Mouse (Mus musculus) hindbrain, embryonic 13.5 days (tissue): ENCODE results near the gene Ifnz. TPM values are rescaled to one million over a fixed set of nuclear protein-coding genes. Genes with fewer than 3 reads are reported as not detected.
A peak's percentile ranks its signal among the peaks of the same experiment; 100 is the strongest.
"Not testable (repeated sequence)": the region's sequence is repeated elsewhere in the genome, so short reads cannot be mapped to it uniquely, and the experiment has no call there.

Source experiments
- ATAC-seq: fragments of 200-750 bp; cut with Nextera tagmentation; 2 replicates; pipeline ENCODE4 v1.8.0; 2017; ENCODE audit warnings: moderate TSS enrichment; ENCODE audit not compliant: low FRiP score
- H3K27ac ChIP-seq: fragments of 300-500 bp; sonication (generic); 2 replicates; pipeline ENCODE4 v1.5.1; 2015; ENCODE audit warnings: inconsistent platforms, mild to moderate bottlenecking, moderate library complexity
- H3K27me3 ChIP-seq: fragments of 300-500 bp; sonication (generic); 2 replicates; pipeline ENCODE4 v1.6.1; 2015; ENCODE audit warnings: mild to moderate bottlenecking, inconsistent platforms
- H3K36me3 ChIP-seq: fragments of 300-500 bp; sonication (generic); 2 replicates; pipeline ENCODE4 v1.6.1; 2015; ENCODE audit warnings: mild to moderate bottlenecking, inconsistent platforms
- H3K4me1 ChIP-seq: fragments of 300-500 bp; sonication (generic); replicated peaks from 2 replicates; pipeline ENCODE4 v1.6.1; 2015; ENCODE audit warnings: inconsistent platforms
- H3K4me2 ChIP-seq: fragments of 300-500 bp; sonication (generic); 2 replicates; pipeline ENCODE4 v1.6.1; 2015; ENCODE audit warnings: inconsistent platforms, mild to moderate bottlenecking, moderate library complexity
- H3K4me3 ChIP-seq: fragments of 300-500 bp; sonication (generic); 2 replicates; pipeline ENCODE4 v1.5.1; 2015; ENCODE audit warnings: mild to moderate bottlenecking, inconsistent platforms
- H3K9ac ChIP-seq: fragments of 300-500 bp; sonication (generic); 2 replicates; pipeline ENCODE4 v1.6.1; 2015; ENCODE audit warnings: mild to moderate bottlenecking, inconsistent platforms
- H3K9me3 ChIP-seq: fragments of 300-500 bp; sonication (generic); 2 replicates; pipeline ENCODE4 v1.6.1; 2016; ENCODE audit warnings: inconsistent platforms
- WGBS: fragments of 180-500 bp; shearing (Covaris S2); methylation state at CpG from one replicate; pipeline ENCODE4 v1.1.7; 2015; 5-methylcytosine and 5-hydroxymethylcytosine counted together
- polyA plus RNA-seq: library from polyadenylated mRNA; unstranded; fragments of >200 nt; fragmentation: Nextera tagmentation; extraction: Ambion mirVana; gene quantifications from 2 replicates; pipeline ENCODE4 v1.2.1, GENCODE M21; 2015

Gene Ifnz
- polyA plus RNA-seq, result not detected in 2 replicates

DNA sequence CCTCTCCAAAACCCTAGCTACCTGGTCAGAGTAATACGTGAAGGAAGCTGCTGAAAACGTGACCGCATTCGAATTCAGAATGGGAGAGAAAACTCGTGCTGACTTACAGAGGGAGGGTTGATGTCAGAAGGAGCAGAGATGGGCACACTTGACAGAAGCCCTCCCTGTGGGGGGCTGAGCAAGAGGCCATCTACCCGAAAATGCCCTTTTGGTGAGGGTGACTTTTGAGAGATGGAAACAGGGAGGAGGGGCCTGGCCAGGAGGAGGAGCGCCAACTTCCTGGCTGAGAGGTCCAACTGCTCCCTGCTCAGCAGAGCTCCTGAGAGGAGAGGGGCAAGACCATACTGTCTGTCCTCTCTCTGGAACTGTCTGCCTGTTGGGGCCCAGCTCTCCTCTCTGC lies at the start of gene Ifnz:
Gene Ifnz, plus strand, starts transcription at position 301 of the 400 bp plus-strand sequence.
- 16% methylated on average over 5 of the region's 7 CpGs for WGBS
- H3K9me3 ChIP-seq, ATAC-seq, H3K27me3 ChIP-seq, H3K27ac ChIP-seq, H3K9ac ChIP-seq, H3K36me3 ChIP-seq, H3K4me1 ChIP-seq: not testable (repeated sequence)
- Histone ChIP-seq H3K4me2 (peak within 1 kb of the TSS; percentile 39), H3K4me3 (peak within 1 kb of the TSS; percentile 20)

DNA sequence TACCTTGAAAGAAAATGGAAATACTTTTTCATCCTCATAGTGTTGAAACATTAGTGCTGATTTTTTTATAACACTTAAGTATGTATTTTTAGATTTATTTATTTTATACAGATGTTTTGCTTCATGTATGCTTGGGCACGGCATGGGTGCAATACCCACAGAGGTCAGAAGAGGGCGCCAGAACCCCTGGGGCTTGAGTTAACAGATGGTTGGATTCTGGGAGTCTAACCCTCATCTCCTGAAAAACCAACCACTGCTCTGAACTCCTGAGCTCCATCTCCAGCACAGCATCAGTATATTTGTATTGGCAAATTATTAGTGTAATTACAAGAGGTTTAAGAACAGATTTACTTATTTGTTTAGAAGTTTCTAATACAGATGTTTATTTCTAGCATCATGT lies 43.5 kb upstream of the Ifnz start:
- Histone ChIP-seq H3K4me2 (no peak overlapping the region), H3K36me3 (no peaks in the 10 kb centered on the region), H3K27ac (no peak overlapping the region), H3K4me3 (no peak overlapping the region), H3K9me3 (no peaks in the 10 kb centered on the region), H3K9ac (no peak overlapping the region), H3K27me3 (peaks cover 4% of the 10 kb centered on the region; the same call in 1 of the 2 replicates), H3K4me1 (no peaks in the 10 kb centered on the region)
- ATAC-seq, result no peak
- WGBS, result 5% methylated on average over 2 of the region's 2 CpGs

DNA sequence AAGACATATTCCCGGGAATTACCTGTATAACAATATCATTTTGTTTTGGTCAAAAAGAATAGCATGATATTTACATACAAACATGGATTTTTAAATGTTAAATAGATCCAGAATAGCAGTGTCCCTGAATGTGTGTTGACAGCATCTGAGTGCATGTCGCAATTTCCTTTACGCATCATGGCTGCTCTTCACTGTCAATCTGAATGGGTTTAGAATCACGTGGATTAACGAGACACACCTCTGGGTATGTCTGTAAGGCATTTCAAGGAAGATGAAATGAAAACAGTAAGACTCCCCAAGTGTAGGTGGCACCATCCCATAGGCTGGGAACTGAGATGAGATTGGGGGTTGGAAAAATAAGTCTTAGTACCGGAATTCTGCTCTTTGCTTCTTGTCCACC lies 42.9 kb upstream of the Ifnz start:
- no peak for ATAC-seq
- Histone ChIP-seq H3K27me3 (peaks cover 4% of the 10 kb centered on the region; the same call in 1 of the 2 replicates), H3K9ac (no peak overlapping the region), H3K4me3 (no peak overlapping the region), H3K27ac (no peak overlapping the region), H3K9me3 (no peaks in the 10 kb centered on the region), H3K36me3 (no peaks in the 10 kb centered on the region), H3K4me2 (no peak overlapping the region), H3K4me1 (no peaks in the 10 kb centered on the region)
- WGBS, result 90% methylated on average over 6 of the region's 6 CpGs

DNA sequence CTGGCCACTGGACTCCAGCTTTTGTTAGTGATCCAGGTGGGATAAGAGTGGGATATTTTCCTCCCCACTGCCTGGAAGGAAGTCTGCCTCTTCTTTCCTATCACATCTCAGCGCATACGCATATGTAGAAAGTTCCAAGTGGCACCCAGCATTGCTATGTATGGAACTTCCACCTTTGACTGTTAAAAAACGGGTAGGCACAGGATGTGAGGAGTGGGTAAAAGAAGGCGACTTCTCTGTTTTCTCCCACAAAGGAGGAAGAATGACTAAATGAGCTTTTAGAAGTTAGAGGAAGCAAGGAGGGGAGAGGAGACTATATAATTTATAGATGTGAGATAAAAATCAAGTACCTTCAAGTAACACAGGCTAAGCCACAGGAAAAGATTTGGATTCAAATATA lies 40.5 kb upstream of the Ifnz start:
- Histone ChIP-seq H3K36me3 (no peaks in the 10 kb centered on the region), H3K27ac (no peak overlapping the region), H3K9me3 (no peaks in the 10 kb centered on the region), H3K4me3 (no peak overlapping the region), H3K9ac (no peak overlapping the region), H3K4me1 (no peaks in the 10 kb centered on the region), H3K4me2 (no peak overlapping the region), H3K27me3 (no peaks in the 10 kb centered on the region)
- no peak for ATAC-seq
- 96% methylated on average over 4 of the region's 4 CpGs for WGBS

DNA sequence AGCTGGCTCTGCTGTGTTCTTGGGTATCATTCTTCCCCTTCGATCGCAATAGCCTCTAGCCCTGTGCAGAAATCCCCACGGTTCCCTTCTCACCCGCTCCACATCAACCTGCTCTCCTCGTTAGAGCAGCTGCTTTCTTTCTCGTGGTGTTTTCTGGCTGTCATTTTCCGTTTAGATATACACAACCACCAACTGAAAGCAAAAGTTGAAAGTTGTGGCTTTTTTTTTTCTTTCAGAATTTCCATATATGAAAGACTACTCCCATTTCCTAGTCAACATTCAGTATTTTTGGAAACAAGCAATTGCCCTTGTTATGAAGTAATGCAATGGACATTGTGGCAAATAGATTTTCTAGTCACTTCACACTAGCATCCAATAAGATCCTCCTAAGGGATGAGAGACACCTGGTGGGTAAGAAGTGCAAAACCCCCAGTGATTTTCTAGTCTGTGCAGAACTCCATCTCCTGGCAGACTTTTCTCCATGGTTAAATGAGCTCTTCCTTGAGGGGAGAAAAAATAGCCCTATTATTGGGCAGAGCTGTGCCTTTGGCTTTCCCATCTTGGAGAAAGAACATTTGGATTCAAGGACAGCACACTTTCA lies 39.1 kb upstream of the Ifnz start:
- Histone ChIP-seq H3K27ac (no peak overlapping the region), H3K9me3 (no peaks in the 10 kb centered on the region), H3K4me2 (no peak overlapping the region), H3K9ac (no peak overlapping the region), H3K4me3 (no peak overlapping the region), H3K27me3 (no peaks in the 10 kb centered on the region), H3K4me1 (no peaks in the 10 kb centered on the region), H3K36me3 (no peaks in the 10 kb centered on the region)
- no peak for ATAC-seq
- 88% methylated on average over 7 of the region's 7 CpGs for WGBS

DNA sequence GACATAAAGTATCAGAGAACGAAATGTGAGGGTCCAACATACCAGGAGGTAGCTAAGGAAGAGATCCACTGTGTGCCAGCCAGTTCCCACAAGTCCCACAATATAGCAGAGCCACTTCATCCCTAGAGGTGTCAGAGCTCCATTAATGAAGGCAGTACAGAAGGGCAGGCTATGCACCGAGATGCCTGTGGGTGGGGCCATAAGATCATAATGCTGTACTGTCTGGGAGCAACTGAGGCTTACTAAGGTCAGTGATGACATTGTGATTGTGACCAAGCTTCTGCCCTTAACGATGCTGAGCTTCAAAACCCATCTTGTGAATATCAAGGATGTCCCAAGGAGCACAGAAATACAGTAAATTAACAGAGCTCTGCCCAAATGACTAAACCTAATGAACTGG lies 37.7 kb upstream of the Ifnz start:
- no peak overlapping the region for H3K4me3 ChIP-seq
- H3K4me1 ChIP-seq, result no peaks in the 10 kb centered on the region
- no peaks in the 10 kb centered on the region for H3K27me3 ChIP-seq
- H3K36me3 ChIP-seq, result no peaks in the 10 kb centered on the region
- no peak for ATAC-seq
- H3K9me3 ChIP-seq, result no peaks in the 10 kb centered on the region
- 72% methylated on average over 3 of the region's 3 CpGs for WGBS
- no peak overlapping the region for H3K9ac ChIP-seq
- no peak overlapping the region for H3K27ac ChIP-seq
- no peak overlapping the region for H3K4me2 ChIP-seq

DNA sequence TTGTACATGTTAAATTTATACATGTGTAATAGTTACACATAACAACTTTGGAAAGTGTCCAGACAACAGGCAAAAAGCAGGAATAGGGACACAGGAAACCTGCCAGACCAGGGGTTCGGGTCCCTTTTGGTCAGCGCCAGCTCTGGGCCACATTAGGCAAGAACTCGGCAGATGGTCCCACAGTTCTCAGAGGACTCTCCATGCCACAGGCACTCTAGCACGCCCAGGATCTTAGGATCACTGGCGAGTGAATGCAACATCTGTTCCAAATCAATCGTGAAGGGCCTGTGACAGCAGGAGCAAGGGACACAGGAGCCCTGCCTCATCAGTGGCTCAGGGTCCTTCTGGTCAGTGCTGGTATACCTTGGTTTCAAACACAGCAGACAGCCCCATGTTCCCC lies 32.0 kb upstream of the Ifnz start:
- no peaks in the 10 kb centered on the region for H3K9me3 ChIP-seq
- H3K27me3 ChIP-seq, result no peaks in the 10 kb centered on the region

DNA sequence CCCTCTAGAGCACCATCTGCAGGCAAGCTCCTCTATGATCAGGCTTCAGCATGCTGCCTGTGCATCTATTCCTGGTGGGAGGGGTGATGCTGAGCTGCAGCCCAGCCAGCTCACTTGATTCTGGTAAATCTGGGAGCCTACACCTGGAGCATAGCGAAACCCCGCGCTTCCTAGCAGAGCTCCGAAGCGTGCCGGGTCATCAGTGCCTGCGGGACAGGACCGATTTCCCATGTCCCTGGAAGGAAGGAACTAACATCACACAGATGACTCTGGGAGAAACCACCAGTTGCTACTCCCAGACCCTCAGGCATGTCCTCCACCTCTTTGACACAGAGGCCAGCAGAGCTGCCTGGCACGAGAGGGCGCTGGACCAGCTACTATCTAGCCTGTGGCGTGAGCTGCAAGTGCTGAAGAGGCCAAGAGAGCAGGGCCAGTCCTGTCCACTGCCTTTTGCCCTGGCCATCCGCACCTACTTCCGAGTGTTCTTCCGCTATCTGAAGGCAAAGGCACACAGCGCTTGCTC lies 27.1 kb upstream of the Ifnz start, which contains the start of gene Gm13271:
Gene Gm13271, plus strand, starts transcription at position 51 of the 523 bp plus-strand sequence.
- not testable (repeated sequence) for H3K4me3 ChIP-seq, H3K4me2 ChIP-seq, H3K9me3 ChIP-seq, ATAC-seq, H3K27ac ChIP-seq, H3K36me3 ChIP-seq, H3K9ac ChIP-seq, H3K4me1 ChIP-seq, H3K27me3 ChIP-seq
- WGBS, result 79% methylated on average over 15 of the region's 15 CpGs

More for the DNA sequence above, 32.0 kb upstream of the Ifnz start:
- ATAC-seq, result no peak
- Histone ChIP-seq H3K27ac (no peak overlapping the region), H3K36me3 (no peaks in the 10 kb centered on the region), H3K4me3 (no peak overlapping the region), H3K4me1 (no peaks in the 10 kb centered on the region), H3K9ac (no peak overlapping the region), H3K4me2 (no peak overlapping the region)
- WGBS, result 62% methylated on average over 6 of the region's 6 CpGs

DNA sequence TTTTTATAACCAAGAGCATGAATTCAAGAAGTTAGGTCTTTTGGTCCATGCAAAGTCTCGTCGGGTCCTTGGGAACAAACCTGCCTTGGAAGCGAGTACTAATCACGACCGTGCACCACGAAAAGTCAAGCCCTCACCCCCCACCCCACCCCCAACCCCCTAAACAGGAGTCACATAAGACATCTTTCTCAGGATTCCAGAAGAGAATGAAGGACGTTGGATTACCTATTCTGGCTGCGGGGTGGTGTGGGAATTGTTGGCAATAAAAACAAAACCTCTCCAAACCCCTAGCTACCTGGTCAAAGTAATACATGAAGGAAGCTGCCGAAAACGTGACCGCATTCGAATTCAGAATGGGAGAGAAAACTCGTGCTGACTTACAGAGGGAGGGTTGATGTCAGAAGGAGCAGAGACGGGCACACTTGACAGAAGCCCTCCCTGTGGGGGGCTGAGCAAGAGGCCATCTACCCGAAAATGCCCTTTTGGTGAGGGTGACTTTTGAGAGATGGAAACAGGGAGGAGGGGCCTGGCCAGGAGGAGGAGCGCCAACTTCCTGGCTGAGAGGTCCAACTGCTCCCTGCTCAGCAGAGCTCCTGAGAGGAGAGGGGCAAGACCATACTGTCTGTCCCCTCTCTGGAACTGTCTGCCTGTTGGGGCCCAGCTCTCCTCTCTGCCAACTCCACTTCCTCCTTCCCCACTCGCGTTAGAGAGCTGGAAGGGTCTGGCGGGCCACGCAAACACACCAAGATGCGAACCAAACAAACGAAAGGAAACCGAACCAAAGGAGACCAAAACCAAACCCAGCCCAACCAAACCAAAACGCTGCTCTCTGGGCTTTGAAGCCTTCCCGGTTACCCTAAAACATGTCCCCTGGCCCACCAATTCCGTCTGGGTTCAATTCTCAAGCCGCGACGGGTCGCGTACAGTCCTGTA lies 25.1 kb upstream of the Ifnz start:
- WGBS, result 13% methylated on average over 29 of the region's 31 CpGs
- Histone ChIP-seq H3K4me2 (peak overlapping the region; percentile 81), H3K27ac (peak overlapping the region; percentile 78), H3K9ac (peak overlapping the region; percentile 66), H3K4me3 (peak overlapping the region; percentile 45)
- H3K36me3 ChIP-seq, H3K27me3 ChIP-seq, H3K9me3 ChIP-seq, ATAC-seq, H3K4me1 ChIP-seq: not testable (repeated sequence)

DNA sequence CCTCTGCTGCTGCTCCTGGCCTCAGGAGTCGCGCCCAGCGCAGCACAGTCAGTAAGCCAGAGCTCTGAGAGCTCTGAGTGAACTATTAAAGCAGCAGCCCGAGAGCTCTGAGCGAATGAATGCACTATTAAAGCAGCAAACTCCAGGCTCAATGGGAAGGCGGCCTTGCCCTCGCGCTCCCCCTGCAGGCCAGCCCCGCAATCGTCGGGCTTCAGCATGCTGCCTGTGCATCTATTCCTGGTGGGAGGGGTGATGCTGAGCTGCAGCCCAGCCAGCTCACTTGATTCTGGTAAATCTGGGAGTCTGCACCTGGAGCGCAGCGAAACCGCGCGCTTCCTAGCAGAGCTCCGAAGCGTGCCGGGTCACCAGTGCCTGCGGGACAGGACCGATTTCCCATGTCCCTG lies 24.3 kb upstream of the Ifnz start:
- H3K36me3 ChIP-seq, H3K9me3 ChIP-seq, H3K4me1 ChIP-seq, H3K27me3 ChIP-seq: not testable (repeated sequence)
- Histone ChIP-seq H3K4me2 (peak overlapping the region; percentile 81), H3K4me3 (peak overlapping the region; percentile 45), H3K27ac (peak overlapping the region; percentile 78), H3K9ac (peak overlapping the region; percentile 66)
- ATAC-seq, result peak; percentile 100
- 3% methylated on average over 18 of the region's 21 CpGs for WGBS

DNA sequence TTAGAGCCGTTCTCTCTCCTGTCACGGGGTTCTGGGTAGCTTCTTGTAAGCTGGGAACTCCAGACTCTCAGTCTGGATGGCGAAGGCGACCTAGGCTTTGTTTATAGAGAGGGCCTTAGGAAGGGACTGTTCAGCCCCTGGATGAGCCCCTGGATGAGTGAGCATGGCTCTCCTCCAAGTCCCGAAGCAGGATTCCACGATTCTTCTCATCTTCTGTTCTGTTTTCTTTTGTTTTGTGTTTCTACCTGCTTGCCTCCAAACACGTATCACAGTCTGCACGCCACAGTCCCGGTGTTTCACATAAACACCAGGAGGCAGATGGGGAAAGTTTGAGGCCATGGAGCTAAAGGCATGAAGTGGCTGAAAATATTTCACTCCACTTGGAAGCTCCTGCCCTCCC lies 23.2 kb upstream of the Ifnz start:
- not testable (repeated sequence) for H3K27ac ChIP-seq, H3K4me3 ChIP-seq, H3K4me1 ChIP-seq, H3K9me3 ChIP-seq, H3K9ac ChIP-seq, H3K36me3 ChIP-seq, H3K27me3 ChIP-seq, H3K4me2 ChIP-seq, ATAC-seq
- WGBS, result 85% methylated on average over 9 of the region's 9 CpGs

DNA sequence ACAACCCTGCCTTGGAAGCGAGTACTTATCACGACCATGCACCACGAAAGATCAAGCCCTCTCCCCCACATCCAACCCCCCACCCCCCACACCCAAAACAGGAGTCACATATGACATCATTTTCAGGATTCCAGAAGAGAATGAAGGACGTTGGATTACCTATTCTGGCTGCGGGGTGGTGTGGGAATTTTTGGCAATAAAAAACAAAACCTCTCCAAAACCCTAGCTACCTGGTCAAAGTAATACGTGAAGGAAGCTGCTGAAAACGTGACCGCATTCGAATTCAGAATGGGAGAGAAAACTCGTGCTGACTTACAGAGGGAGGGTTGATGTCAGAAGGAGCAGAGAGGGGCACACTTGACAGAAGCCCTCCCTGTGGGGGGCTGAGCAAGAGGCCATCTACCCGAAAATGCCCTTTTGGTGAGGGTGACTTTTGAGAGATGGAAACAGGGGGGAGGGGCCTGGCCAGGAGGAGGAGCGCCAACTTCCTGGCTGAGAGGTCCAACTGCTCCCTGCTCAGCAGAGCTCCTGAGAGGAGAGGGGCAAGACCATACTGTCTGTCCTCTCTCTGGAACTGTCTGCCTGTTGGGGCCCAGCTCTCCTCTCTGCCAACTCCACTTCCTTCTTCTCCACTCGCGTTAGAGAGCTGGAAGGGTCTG lies 22.2 kb upstream of the Ifnz start, which contains the start of gene Gm13283:
Gene Gm13283, plus strand, starts transcription at position 510 of the 659 bp plus-strand sequence.
- Histone ChIP-seq H3K4me2 (peak within 1 kb of the TSS; percentile 61), H3K4me3 (peak within 1 kb of the TSS; percentile 35)
- not testable (repeated sequence) for H3K36me3 ChIP-seq, H3K27ac ChIP-seq, ATAC-seq, H3K27me3 ChIP-seq, H3K9me3 ChIP-seq, H3K4me1 ChIP-seq, H3K9ac ChIP-seq
- WGBS, result 18% methylated on average over 10 of the region's 14 CpGs
